Mouse (Mus musculus) adrenal gland, postnatal 25 days (tissue): ENCODE measurements around the gene Nop58. TPM values are rescaled to one million over a fixed set of nuclear protein-coding genes. Genes with fewer than 3 reads are reported as not detected.

Experiments
- DNase-seq: peaks from one replicate; pipeline ENCODE4 v3.0.0; 2021; ENCODE audit warnings: mixed read lengths
- total RNA-seq: library from RNA; stranded (reverse); gene quantifications from 2 replicates; pipeline ENCODE4 v1.2.3, GENCODE M21; 2021

Gene Nop58
- total RNA-seq, 1 experiment from 2014 or later, result 103 TPM

- no peak for DNase-seq
Measured at GRCm38 (mm10) chr1:59719900-59720299, 35.1 kb downstream of the Nop58 start.

GRCm38 (mm10) chr1:59725661-59726060, 40.9 kb downstream of the Nop58 start:
- DNase-seq, result peak; percentile 13

- no peak for DNase-seq
Measured at GRCm38 (mm10) chr1:59730106-59730505, 45.3 kb downstream of the Nop58 start.

GRCm38 (mm10) chr1:59730737-59731136, 46.0 kb downstream of the Nop58 start:
- DNase-seq, result no peak

GRCm38 (mm10) chr1:59734076-59734475, 49.3 kb downstream of the Nop58 start:
- no peak for DNase-seq

GRCm38 (mm10) chr1:59738768-59739414, 54.1 kb downstream of the Nop58 start:
- DNase-seq, result no peak

GRCm38 (mm10) chr1:59739577-59740354, 55.0 kb downstream of the Nop58 start:
- peak; percentile 13 for DNase-seq

GRCm38 (mm10) chr1:59749047-59749446, 64.3 kb downstream of the Nop58 start:
- no peak for DNase-seq

- DNase-seq, result peak; percentile 4
Measured at GRCm38 (mm10) chr1:59749724-59750123, 65.0 kb downstream of the Nop58 start.

- no peak for DNase-seq
Measured at GRCm38 (mm10) chr1:59755298-59755697, 70.5 kb downstream of the Nop58 start.

GRCm38 (mm10) chr1:59758325-59758724, 73.6 kb downstream of the Nop58 start:
- DNase-seq, result no peak

GRCm38 (mm10) chr1:59762208-59762607, 77.4 kb downstream of the Nop58 start:
- DNase-seq, result peak; percentile 3

- peak; percentile 56 for DNase-seq
Measured at GRCm38 (mm10) chr1:59762651-59763163, 77.9 kb downstream of the Nop58 start.

- DNase-seq, result peak; percentile 91
Measured at GRCm38 (mm10) chr1:59763164-59763768, 78.5 kb downstream of the Nop58 start, which contains the start of gene Bmpr2. Gene Bmpr2 (plus strand): TSS chr1:59763400.

GRCm38 (mm10) chr1:59763781-59764251, 79.0 kb downstream of the Nop58 start:
- DNase-seq, result peak; percentile 63

- peak; percentile 49 for DNase-seq
Measured at GRCm38 (mm10) chr1:59764407-59764971, 79.7 kb downstream of the Nop58 start.

- no peak for DNase-seq
Measured at GRCm38 (mm10) chr1:59765279-59765678, 80.5 kb downstream of the Nop58 start.

- no peak for DNase-seq
Measured at GRCm38 (mm10) chr1:59766626-59767025, 81.9 kb downstream of the Nop58 start.
